7 mouse cellular contexts compared by ENCODE assay signal in the genomic region with DNA sequence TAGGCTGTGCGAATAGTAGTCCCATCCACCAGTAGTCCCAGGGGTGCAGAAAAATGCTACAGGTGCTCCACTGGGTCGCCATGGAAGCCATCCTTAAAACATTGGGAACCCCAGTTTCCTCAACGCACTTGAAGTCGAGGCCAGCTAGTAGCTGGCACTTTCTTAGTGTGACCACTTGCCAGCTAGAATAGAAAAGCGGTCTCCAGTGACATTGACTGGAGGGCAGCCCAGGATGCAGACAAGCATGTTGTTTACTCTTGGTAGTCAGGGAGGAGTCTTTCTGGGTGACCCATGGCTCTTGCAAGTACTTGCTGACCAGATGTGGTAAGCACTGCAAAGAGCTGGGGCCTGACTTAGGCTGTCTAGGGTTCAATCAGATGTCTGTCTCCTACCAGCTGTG. TPM values are rescaled to one million over a fixed set of nuclear protein-coding genes. Genes with fewer than 3 reads are reported as not detected.
DNase-seq lines count a peak whose midpoint lies in the region; ATAC-seq and TF ChIP-seq lines count a peak whose summit lies in the region.

No protein-coding gene starts in this region.

- peak overlapping the region; percentile 68 for H3K9ac ChIP-seq in forebrain, embryonic 11.5 days (ENCODE audit: low read length)
- H3K9ac ChIP-seq in lung, postnatal 0 days (replicated peaks; ENCODE audit: low read depth), result no peak overlapping the region

- H3K4me2 ChIP-seq in forebrain, embryonic 11.5 days (ENCODE audit: low read depth, low read length, severe bottlenecking), result peak overlapping the region; percentile 59
- peak overlapping the region; percentile 60 for H3K4me2 ChIP-seq in lung, postnatal 0 days (replicated peaks; ENCODE audit: low read depth, low read length)

- no peak for ATAC-seq in megakaryocyte, adult 5-6 weeks (ENCODE audit: poor library complexity, severe bottlenecking)
- ATAC-seq in forebrain, embryonic 11.5 days (replicated peaks; ENCODE audit: low FRiP score), result no peak; the same call in 1 of the 2 replicates
- no peak for ATAC-seq in lung, postnatal 0 days

- TF ChIP-seq EP300 in lung, postnatal 0 days (IDR thresholded peaks at IDR 0.05), result no peak

- peaks cover 30% of the 10 kb centered on the region for H3K36me3 ChIP-seq in megakaryocyte, embryonic 14.5 days (replicated peaks; ENCODE audit: low read length)
- H3K36me3 ChIP-seq in forebrain, embryonic 11.5 days (ENCODE audit: control insufficient read depth, insufficient read depth, low read length), result peaks cover 7% of the 10 kb centered on the region
- peaks cover 6% of the 10 kb centered on the region; the same call in 1 of the 2 replicates for H3K36me3 ChIP-seq in lung, postnatal 0 days (ENCODE audit: insufficient read depth, low read length)

- WGBS in forebrain, embryonic 11.5 days, result 59% methylated on average over 5 of the region's 5 CpGs
- 61% methylated on average over 5 of the region's 5 CpGs for WGBS in lung, postnatal 0 days

- H3K4me1 ChIP-seq in megakaryocyte, embryonic 14.5 days, result peaks cover 48% of the 10 kb centered on the region
- H3K4me1 ChIP-seq in forebrain, embryonic 11.5 days (replicated peaks; ENCODE audit: control insufficient read depth, insufficient read depth, low read length), result peaks cover 9% of the 10 kb centered on the region; the same call in 1 of the 2 replicates
- peaks cover 8% of the 10 kb centered on the region; the same call in 1 of the 2 replicates for H3K4me1 ChIP-seq in lung, postnatal 0 days (ENCODE audit: insufficient read depth, low read depth, low read length)

- no peak for TF ChIP-seq CTCF in lung, postnatal 0 days (IDR thresholded peaks at IDR 0.05)

- DNase-seq in forebrain, embryonic 11.5 days (ENCODE audit: low spot score), result no peak
- DNase-seq in heart, postnatal 4 days, result peak; percentile 18
- peak; percentile 39 for DNase-seq in lung, postnatal 0 days (ENCODE audit: low spot score)
- no peak for DNase-seq in embryo, embryonic 10 days (ENCODE audit: low spot score)
- DNase-seq in B cell, adult 2 months, result no peak

- peaks cover 26% of the 10 kb centered on the region for H3K27me3 ChIP-seq in megakaryocyte, embryonic 14.5 days (replicated peaks)
- H3K27me3 ChIP-seq in forebrain, embryonic 11.5 days (ENCODE audit: control insufficient read depth, insufficient read depth, low read length), result no peaks in the 10 kb centered on the region
- H3K27me3 ChIP-seq in lung, postnatal 0 days (replicated peaks; ENCODE audit: insufficient read depth, low read length), result no peaks in the 10 kb centered on the region

- no peaks in the 10 kb centered on the region for H3K9me3 ChIP-seq in megakaryocyte, embryonic 14.5 days
- H3K9me3 ChIP-seq in forebrain, embryonic 11.5 days (ENCODE audit: control insufficient read depth, low read length), result no peaks in the 10 kb centered on the region
- no peaks in the 10 kb centered on the region for H3K9me3 ChIP-seq in lung, postnatal 0 days (ENCODE audit: low read length)

- H3K27ac ChIP-seq in forebrain, embryonic 11.5 days (ENCODE audit: low read depth, low read length), result peak overlapping the region; percentile 44; the same call in 1 of the 2 replicates
- H3K27ac ChIP-seq in lung, postnatal 0 days (ENCODE audit: low read length), result peak overlapping the region; percentile 51; the same call in 1 of the 2 replicates

- peak overlapping the region; percentile 99 for H3K4me3 ChIP-seq in megakaryocyte, embryonic 14.5 days (replicated peaks)
- peak overlapping the region; percentile 57; the same call in 1 of the 2 replicates for H3K4me3 ChIP-seq in forebrain, embryonic 11.5 days (ENCODE audit: low read depth, low read length)
- 0 out of 2 replicates have a peak overlapping the region, but pooled peaks have one; percentile 57 for H3K4me3 ChIP-seq in lung, postnatal 0 days (ENCODE audit: low read depth, low read length)

RNA-seq across cellular contexts. Expression of a gene that starts 0.7 kb away (rescaled TPM):
- 67.2 and 71.4 TPM in 2 replicates for polyA plus RNA-seq in megakaryocyte, embryonic 14.5 days (2012; ENCODE audit: insufficient read depth, low replicate concordance)
- 21.2 and 21.7 TPM in 2 replicates for total RNA-seq in megakaryocyte, adult 5-6 weeks (2015)
- 36.1 and 44.4 TPM in 2 replicates for total RNA-seq in megakaryocyte, adult 5-6 weeks (2017)
- polyA plus RNA-seq in forebrain, embryonic 11.5 days (2014; fragmentation: Nextera tagmentation; extraction: Ambion mirVana), result 152 and 172 TPM in 2 replicates
- total RNA-seq in heart, postnatal 4 days (2021), result 10 to 100 TPM; 39.7 to 40.2 TPM
- 47.6 and 47.7 TPM in 2 replicates for polyA plus RNA-seq in lung, postnatal 0 days (2015; fragmentation: Nextera tagmentation; extraction: Ambion mirVana)

RNA-seq across cellular contexts. Expression of a gene that starts 14.1 kb away (rescaled TPM):
- 0.10 TPM in 1 of 2 replicates, not detected in the other for polyA plus RNA-seq in megakaryocyte, embryonic 14.5 days (2012; ENCODE audit: insufficient read depth, low replicate concordance)
- total RNA-seq in megakaryocyte, adult 5-6 weeks (2015), result 0.49 TPM in 1 of 2 replicates, not detected in the other
- total RNA-seq in megakaryocyte, adult 5-6 weeks (2017), result 0.51 and 0.85 TPM in 2 replicates
- 2.1 and 2.5 TPM in 2 replicates for polyA plus RNA-seq in forebrain, embryonic 11.5 days (2014; fragmentation: Nextera tagmentation; extraction: Ambion mirVana)
- 1 to 10 TPM in 1 of 2 experiments, under 1 TPM in 1; 0.71 to 1.2 TPM for total RNA-seq in heart, postnatal 4 days (2021)
- polyA plus RNA-seq in lung, postnatal 0 days (2015; fragmentation: Nextera tagmentation; extraction: Ambion mirVana), result 0.85 and 1.8 TPM in 2 replicates

RNA-seq across cellular contexts. Expression of a gene that starts 22.4 kb away (rescaled TPM):
- polyA plus RNA-seq in megakaryocyte, embryonic 14.5 days (2012; ENCODE audit: insufficient read depth, low replicate concordance), result 0.62 TPM in 1 of 2 replicates, not detected in the other
- total RNA-seq in megakaryocyte, adult 5-6 weeks (2015), result 0.07 TPM in 1 of 2 replicates, not detected in the other
- 0.08 and 0.37 TPM in 2 replicates for total RNA-seq in megakaryocyte, adult 5-6 weeks (2017)
- polyA plus RNA-seq in forebrain, embryonic 11.5 days (2014; fragmentation: Nextera tagmentation; extraction: Ambion mirVana), result 8.7 and 13.9 TPM in 2 replicates
- 1 to 10 TPM; 4.3 to 4.6 TPM for total RNA-seq in heart, postnatal 4 days (2021)
- polyA plus RNA-seq in lung, postnatal 0 days (2015; fragmentation: Nextera tagmentation; extraction: Ambion mirVana), result 1.6 and 1.9 TPM in 2 replicates

RNA-seq across cellular contexts. Expression of a gene that starts 33.2 kb away (rescaled TPM):
- 7.2 and 45.3 TPM in 2 replicates for polyA plus RNA-seq in megakaryocyte, embryonic 14.5 days (2012; ENCODE audit: insufficient read depth, low replicate concordance)
- total RNA-seq in megakaryocyte, adult 5-6 weeks (2015), result 13.4 and 15.9 TPM in 2 replicates
- total RNA-seq in megakaryocyte, adult 5-6 weeks (2017), result 26.3 and 29.1 TPM in 2 replicates
- 136 and 145 TPM in 2 replicates for polyA plus RNA-seq in forebrain, embryonic 11.5 days (2014; fragmentation: Nextera tagmentation; extraction: Ambion mirVana)
- total RNA-seq in heart, postnatal 4 days (2021), result 10 to 100 TPM; 60.9 to 63.8 TPM
- polyA plus RNA-seq in lung, postnatal 0 days (2015; fragmentation: Nextera tagmentation; extraction: Ambion mirVana), result 52.1 and 55.1 TPM in 2 replicates

RNA-seq across cellular contexts. Expression of a gene that starts 50.3 kb away (rescaled TPM):
- polyA plus RNA-seq in megakaryocyte, embryonic 14.5 days (2012; ENCODE audit: insufficient read depth, low replicate concordance), result 1.7 and 9.4 TPM in 2 replicates
- 5.3 and 5.8 TPM in 2 replicates for total RNA-seq in megakaryocyte, adult 5-6 weeks (2015)
- total RNA-seq in megakaryocyte, adult 5-6 weeks (2017), result 7.1 and 7.6 TPM in 2 replicates
- 12.3 and 15.7 TPM in 2 replicates for polyA plus RNA-seq in forebrain, embryonic 11.5 days (2014; fragmentation: Nextera tagmentation; extraction: Ambion mirVana)
- total RNA-seq in heart, postnatal 4 days (2021), result 1 to 10 TPM; 4.8 to 5.2 TPM
- 8.1 and 9.1 TPM in 2 replicates for polyA plus RNA-seq in lung, postnatal 0 days (2015; fragmentation: Nextera tagmentation; extraction: Ambion mirVana)

Comparison
In these comparisons a context has a peak if more than half of its experiments do, and no peak if none do; other contexts are left out.
1. DNase-seq: peak in heart, postnatal 4 days (single experiment) and lung, postnatal 0 days (single experiment); none in forebrain, embryonic 11.5 days (single experiment), embryo, embryonic 10 days (single experiment) and B cell, adult 2 months (0 of 2).
2. Peak in every context shown above with its lines, with median percentiles within 50 percentile points of each other: H3K4me3 ChIP-seq.